Mouse (Mus musculus): Measurements from ENCODE around the gene Mettl18. TPM values are rescaled to one million over a fixed set of nuclear protein-coding genes. Genes with fewer than 3 reads are reported as not detected.
A peak's percentile ranks its signal among the peaks of the same experiment; 100 is the strongest.

Gene Mettl18
- polyA plus RNA-seq, 1 experiment from 2014 or later, result 10.2 TPM

DNA sequence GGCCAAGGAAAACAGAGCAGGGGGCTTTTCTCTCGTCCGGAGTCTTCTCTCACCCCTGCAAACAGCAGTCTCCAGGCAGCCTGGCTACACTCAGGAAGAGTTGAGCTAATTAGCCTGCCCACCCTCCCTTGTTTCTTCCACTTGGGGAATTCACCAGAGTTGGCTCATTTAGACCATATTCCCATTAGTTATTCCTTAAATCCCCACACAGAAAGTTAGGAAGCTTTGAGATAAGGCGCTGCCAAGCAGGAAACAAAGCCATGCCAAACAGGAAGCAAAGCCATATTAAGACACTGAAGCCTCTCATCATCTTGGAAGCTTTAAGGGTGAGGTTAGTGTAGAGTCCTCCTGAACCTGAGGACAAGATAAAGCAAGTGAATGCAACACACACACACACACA lies 48.9 kb downstream of the Mettl18 start:
- no peaks in the 10 kb centered on the region for H3K4me1 ChIP-seq (ENCODE audit: insufficient read depth)
- H3K36me3 ChIP-seq (ENCODE audit: insufficient read depth), result no peaks in the 10 kb centered on the region
- H3K27ac ChIP-seq (ENCODE audit: low read depth), result no peak overlapping the region
- no peaks in the 10 kb centered on the region for H3K9me3 ChIP-seq (ENCODE audit: low read depth, low read length)
- no peak overlapping the region for H3K4me2 ChIP-seq
- no peak overlapping the region for H3K4me3 ChIP-seq (ENCODE audit: low read depth, low read length)
- H3K27me3 ChIP-seq (ENCODE audit: insufficient read depth, low read length), result no peaks in the 10 kb centered on the region
- no peak for TF ChIP-seq CTCF (IDR thresholded peaks at IDR 0.05; ENCODE audit: low read depth)
- WGBS, result 52% methylated on average over 3 of the region's 3 CpGs
- DNase-seq (peak; percentile 57), ATAC-seq (ENCODE audit: insufficient read depth) (peak; percentile 62; the same call in 1 of the 2 replicates)
- no peak overlapping the region for H3K9ac ChIP-seq

Other genes with a start within 250 kb of the Mettl18 start
- gene Kifap3, start 215.3 kb upstream of the Mettl18 start, polyA plus RNA-seq (2014; fragmentation: Nextera tagmentation; extraction: Ambion mirVana), result 34.7 and 35.5 TPM in 2 replicates
- gene Scyl3, start 65.8 kb upstream of the Mettl18 start, polyA plus RNA-seq (2014; fragmentation: Nextera tagmentation; extraction: Ambion mirVana), result 19.2 and 19.8 TPM in 2 replicates
- gene BC055324, start 93 bp upstream of the Mettl18 start, polyA plus RNA-seq (2014; fragmentation: Nextera tagmentation; extraction: Ambion mirVana), result 32.7 and 34.1 TPM in 2 replicates
- not detected in 2 replicates for gene Sele, start 53.3 kb downstream of the Mettl18 start, polyA plus RNA-seq (2014; fragmentation: Nextera tagmentation; extraction: Ambion mirVana)
- 0.26 and 0.61 TPM in 2 replicates for gene Sell, start 67.1 kb downstream of the Mettl18 start, polyA plus RNA-seq (2014; fragmentation: Nextera tagmentation; extraction: Ambion mirVana)
- gene Selp, start 120.4 kb downstream of the Mettl18 start, polyA plus RNA-seq (2014; fragmentation: Nextera tagmentation; extraction: Ambion mirVana), result not detected in 2 replicates
- gene F5, start 156.9 kb downstream of the Mettl18 start, polyA plus RNA-seq (2014; fragmentation: Nextera tagmentation; extraction: Ambion mirVana), result 0.42 and 0.53 TPM in 2 replicates